Mouse (Mus musculus) heart, embryonic 14.5 days (tissue): ENCODE results near the gene Ksr1. TPM values are rescaled to one million over a fixed set of nuclear protein-coding genes. Genes with fewer than 3 reads are reported as not detected.

Source experiments
- ATAC-seq: fragments of 200-750 bp; cut with Nextera tagmentation; 2 replicates; pipeline ENCODE4 v1.8.0; 2017; ENCODE audit warnings: low read depth, moderate TSS enrichment; ENCODE audit not compliant: insufficient number of reproducible peaks, insufficient read depth, low FRiP score
- H3K27ac ChIP-seq, 2 experiments: fragments of 200-500 bp in 1 of 2; fragments of 300-500 bp in 1 of 2; sonication (generic) in 1 of 2; replicated peaks in 1 of 2; 2 replicates each; pipeline ENCODE4 v1.5.1; 2012 to 2014; ENCODE audit warnings: low read depth in 2 of 2, low read length in 2 of 2, control low read depth in 1 of 2, mild to moderate bottlenecking in 1 of 2, mixed read lengths in 1 of 2; ENCODE audit not compliant: control insufficient read depth in 1 of 2, insufficient read depth in 1 of 2
- H3K27me3 ChIP-seq: fragments of 300-500 bp; sonication (generic); 2 replicates; pipeline ENCODE4 v1.6.1; 2014; ENCODE audit warnings: mild to moderate bottlenecking, low read length, control low read depth; ENCODE audit not compliant: control insufficient read depth, insufficient read depth
- H3K36me3 ChIP-seq: fragments of 300-500 bp; sonication (generic); 2 replicates; pipeline ENCODE4 v1.6.1; 2014; ENCODE audit warnings: mild to moderate bottlenecking, control low read depth, low read length, mixed read lengths; ENCODE audit not compliant: control insufficient read depth, insufficient read depth
- H3K4me1 ChIP-seq, 2 experiments: fragments of 200-500 bp in 1 of 2; fragments of 300-500 bp in 1 of 2; sonication (generic) in 1 of 2; 2 replicates each; pipeline ENCODE4 v1.6.1; 2012 to 2014; ENCODE audit warnings: low read length in 2 of 2, control low read depth in 1 of 2, mixed read lengths in 1 of 2; ENCODE audit not compliant: control insufficient read depth in 2 of 2, insufficient read depth in 2 of 2
- H3K4me2 ChIP-seq: fragments of 300-500 bp; sonication (generic); 2 replicates; pipeline ENCODE4 v1.6.1; 2014; ENCODE audit warnings: mild to moderate bottlenecking, low read length
- H3K4me3 ChIP-seq, 2 experiments: fragments of 200-500 bp in 1 of 2; fragments of 300-500 bp in 1 of 2; sonication (generic) in 1 of 2; 2 replicates each; pipeline ENCODE4 v1.5.1; 2012 to 2014; ENCODE audit warnings: low read length in 2 of 2, mild to moderate bottlenecking in 2 of 2, control low read depth in 1 of 2, low read depth in 1 of 2, moderate library complexity in 1 of 2; ENCODE audit not compliant: control insufficient read depth in 1 of 2, insufficient read depth in 1 of 2
- H3K9ac ChIP-seq: fragments of 300-500 bp; sonication (generic); 2 replicates; pipeline ENCODE4 v1.6.1; 2014; ENCODE audit warnings: mild to moderate bottlenecking, low read length
- H3K9me3 ChIP-seq: fragments of 300-500 bp; sonication (generic); 2 replicates; pipeline ENCODE4 v1.6.1; 2016; ENCODE audit warnings: low read length, control low read depth; ENCODE audit not compliant: control insufficient read depth
- WGBS: fragments of 180-500 bp; shearing (Covaris S2); extraction: QIAGEN DNeasy Blood & Tissue Kit; methylation state at CpG from one replicate; pipeline ENCODE4 v1.1.7; 2014; 5-methylcytosine and 5-hydroxymethylcytosine counted together
- polyA plus RNA-seq: library from polyadenylated mRNA; unstranded; fragments of >200 nt; fragmentation: Nextera tagmentation; extraction: Ambion mirVana; gene quantifications from 2 replicates; pipeline ENCODE4 v1.2.1, GENCODE M21; 2014

The Ksr1 gene
- polyA plus RNA-seq, 1 experiment from 2014 or later, result 5.8 TPM

DNA sequence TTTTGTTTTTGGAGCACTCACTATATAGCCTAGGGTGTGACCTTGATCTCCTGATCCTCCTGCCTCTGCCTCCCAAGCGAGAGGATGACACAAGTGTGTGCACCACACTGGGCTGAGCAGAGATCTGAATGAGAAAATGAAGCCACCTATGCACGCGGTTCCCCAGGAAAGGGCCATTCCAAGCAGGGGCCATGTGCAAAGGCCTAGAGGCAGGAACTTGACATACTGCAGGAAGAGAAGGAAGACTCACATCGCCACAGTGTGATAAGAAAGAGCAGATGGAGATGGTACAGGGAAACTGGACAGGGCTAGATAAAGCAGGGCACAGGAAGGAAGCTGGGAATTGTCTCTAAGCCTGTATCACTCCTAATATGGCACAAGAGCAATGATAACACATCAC lies 3.1 kb upstream of the Ksr1 start:
- 75% methylated on average over 4 of the region's 4 CpGs for WGBS
- Histone ChIP-seq H3K4me2 (no peak overlapping the region), H3K4me3 (no peak overlapping the region), H3K36me3 (no peaks in the 10 kb centered on the region), H3K4me1 (peaks cover 5 to 8% of the 10 kb centered on the region in 2 experiments; a peak in 3 of 4 replicates), H3K9ac (no peak overlapping the region), H3K27me3 (no peaks in the 10 kb centered on the region), H3K27ac (no peak overlapping the region), H3K9me3 (no peaks in the 10 kb centered on the region)
- no peak for ATAC-seq

DNA sequence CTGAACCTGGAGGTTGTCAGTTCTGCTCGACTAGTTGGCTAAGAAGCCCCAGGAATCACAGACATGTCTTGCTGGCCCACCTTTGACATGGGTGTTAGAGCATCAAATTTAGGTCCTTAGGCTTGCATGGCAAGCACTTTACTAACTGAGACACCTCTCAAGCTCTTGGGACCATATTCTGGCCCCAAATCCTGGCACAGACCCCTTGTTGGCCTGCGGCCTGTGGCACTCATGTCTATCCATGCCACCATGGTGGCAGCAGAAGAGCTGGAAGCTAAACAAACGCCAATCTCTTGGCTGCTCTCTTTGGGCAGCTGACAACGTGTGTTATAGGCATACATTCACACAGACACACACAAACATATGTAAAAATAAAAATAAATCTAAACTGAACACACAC lies 2.6 kb upstream of the Ksr1 start:
- no peak for ATAC-seq
- H3K4me2 ChIP-seq, result no peak overlapping the region
- 85% methylated on average over 4 of the region's 4 CpGs for WGBS
- H3K27me3 ChIP-seq, result no peaks in the 10 kb centered on the region
- no peaks in the 10 kb centered on the region for H3K36me3 ChIP-seq
- no peak overlapping the region for H3K9ac ChIP-seq
- H3K9me3 ChIP-seq, result no peaks in the 10 kb centered on the region
- H3K4me1 ChIP-seq, result peaks cover 10 to 11% of the 10 kb centered on the region in 2 experiments
- no peak overlapping the region for H3K4me3 ChIP-seq
- H3K27ac ChIP-seq, result no peak overlapping the region

GRCm38 (mm10) chr11:79145283-79146265 lies 633 bp downstream of the Ksr1 start:
- H3K27ac ChIP-seq, result peak overlapping the region; percentile 74 to 92; a peak in 3 of 4 replicates
- no peaks in the 10 kb centered on the region for H3K27me3 ChIP-seq
- no peaks in the 10 kb centered on the region for H3K36me3 ChIP-seq
- H3K4me3 ChIP-seq, result peak overlapping the region; percentile 74 to 84
- H3K4me2 ChIP-seq, result peak overlapping the region; percentile 84
- H3K4me1 ChIP-seq, result peaks cover 22 to 42% of the 10 kb centered on the region in 2 experiments
- peak overlapping the region; percentile 96 for H3K9ac ChIP-seq
- 1% methylated on average over 60 of the region's 62 CpGs for WGBS
- no peaks in the 10 kb centered on the region for H3K9me3 ChIP-seq
- peak; percentile 35; the same call in 1 of the 2 replicates for ATAC-seq

DNA sequence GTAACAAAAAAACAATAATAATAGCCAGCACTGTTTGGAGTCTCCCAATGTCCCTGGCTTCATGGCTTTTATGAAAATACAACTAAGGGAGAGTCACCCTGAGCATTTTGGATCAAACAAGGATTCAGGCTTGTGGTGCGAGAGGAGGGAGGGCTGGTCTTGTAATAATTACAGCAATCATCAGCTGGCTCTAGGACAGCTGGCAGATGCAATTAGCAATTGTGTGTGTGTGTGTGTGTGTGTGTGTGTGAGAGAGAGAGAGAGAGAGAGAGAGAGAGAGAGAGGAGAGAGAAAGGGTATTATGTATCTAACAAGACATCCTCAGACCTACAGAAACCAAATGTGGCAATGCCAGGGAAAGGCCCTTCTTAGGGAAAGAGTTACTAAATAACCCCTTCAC lies 1.5 kb downstream of the Ksr1 start:
- no peaks in the 10 kb centered on the region for H3K27me3 ChIP-seq
- H3K36me3 ChIP-seq, result no peaks in the 10 kb centered on the region
- peak overlapping the region; percentile 74 to 84 for H3K4me3 ChIP-seq
- WGBS, result 71% methylated on average over 1 of the region's 1 CpGs
- H3K4me1 ChIP-seq, result peaks cover 22 to 49% of the 10 kb centered on the region in 2 experiments
- no peak for ATAC-seq
- H3K9ac ChIP-seq, result peak overlapping the region; percentile 96
- no peak overlapping the region for H3K27ac ChIP-seq
- no peaks in the 10 kb centered on the region for H3K9me3 ChIP-seq
- H3K4me2 ChIP-seq, result peak overlapping the region; percentile 84

DNA sequence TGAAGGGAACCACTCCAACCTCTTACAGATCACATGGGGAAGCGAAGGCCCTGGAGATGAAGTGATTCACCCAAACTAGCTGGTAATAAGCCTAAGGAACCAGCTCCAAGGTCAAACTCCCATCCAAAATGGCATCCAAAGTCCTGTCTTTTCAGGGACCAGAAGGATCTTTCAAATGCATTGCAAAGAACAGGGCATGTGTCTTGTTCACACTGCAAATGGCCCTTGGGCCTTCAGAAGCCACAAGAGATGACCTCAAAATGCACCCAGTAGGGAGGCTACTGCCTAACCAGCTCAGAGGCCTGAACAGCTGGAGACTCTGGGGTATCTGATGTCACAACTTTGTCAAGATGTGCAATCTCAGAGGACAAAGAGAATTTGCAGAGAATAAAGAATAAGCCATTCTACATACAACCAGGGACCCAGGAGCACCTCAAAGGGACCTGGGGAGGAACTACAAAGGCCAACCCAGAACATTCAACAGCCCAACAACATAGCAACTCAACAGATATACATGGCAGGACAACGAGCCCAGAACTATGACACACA lies 2.1 kb downstream of the Ksr1 start:
- H3K27ac ChIP-seq, result no peak overlapping the region
- H3K4me3 ChIP-seq, result peak overlapping the region in 1 of 2 experiments; percentile 84; a peak in 1 of 4 replicates
- no peaks in the 10 kb centered on the region for H3K36me3 ChIP-seq
- H3K9ac ChIP-seq, result 0 out of 2 replicates have a peak overlapping the region, but pooled peaks have one; percentile 32
- H3K4me2 ChIP-seq, result peak overlapping the region; percentile 84
- 72% methylated on average over 2 of the region's 2 CpGs for WGBS
- peaks cover 22 to 49% of the 10 kb centered on the region in 2 experiments for H3K4me1 ChIP-seq
- no peak for ATAC-seq
- H3K27me3 ChIP-seq, result no peaks in the 10 kb centered on the region
- no peaks in the 10 kb centered on the region for H3K9me3 ChIP-seq

DNA sequence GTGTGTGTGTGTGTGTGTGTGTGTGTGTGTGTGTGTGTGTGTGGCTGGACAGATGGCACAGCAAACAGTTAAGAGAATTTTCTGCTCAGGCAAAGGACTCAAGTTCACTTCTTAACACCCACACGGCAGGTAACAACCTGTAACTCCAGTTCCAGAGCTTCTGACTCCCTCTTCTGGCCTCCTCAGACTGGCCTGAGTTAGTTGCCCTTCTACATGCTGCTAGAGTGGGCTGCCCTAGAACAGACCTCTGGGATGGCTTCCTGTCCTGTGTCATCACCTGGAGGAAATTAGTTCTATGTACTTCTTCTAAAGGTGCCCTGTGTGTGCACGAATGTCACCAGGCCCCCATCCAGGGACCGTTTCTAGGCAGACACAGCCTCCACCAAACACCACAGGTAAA lies 2.9 kb downstream of the Ksr1 start:
- ATAC-seq, result no peak
- Histone ChIP-seq H3K27me3 (no peaks in the 10 kb centered on the region), H3K4me2 (peak overlapping the region; percentile 17; the same call in 1 of the 2 replicates), H3K27ac (no peak overlapping the region), H3K4me1 (peaks cover 26 to 57% of the 10 kb centered on the region in 2 experiments), H3K36me3 (no peaks in the 10 kb centered on the region), H3K9ac (no peak overlapping the region), H3K4me3 (no peak overlapping the region), H3K9me3 (no peaks in the 10 kb centered on the region)
- 85% methylated on average over 3 of the region's 3 CpGs for WGBS

- no peak overlapping the region; the same call in 1 of the 2 replicates for H3K9ac ChIP-seq
- H3K4me3 ChIP-seq, result no peak overlapping the region
- no peaks in the 10 kb centered on the region for H3K9me3 ChIP-seq
- H3K27ac ChIP-seq, result peak overlapping the region; percentile 66 to 72; a peak in 2 of 4 replicates
- WGBS, result 81% methylated on average over 11 of the region's 11 CpGs
- ATAC-seq, result no peak
- H3K4me1 ChIP-seq, result peaks cover 26 to 59% of the 10 kb centered on the region in 2 experiments
- H3K4me2 ChIP-seq, result no peak overlapping the region
- H3K36me3 ChIP-seq, result no peaks in the 10 kb centered on the region
- H3K27me3 ChIP-seq, result no peaks in the 10 kb centered on the region
These were observed 3.8 kb downstream of the Ksr1 start for GRCm38 (mm10) chr11:79142381-79142780.
